Mouse (Mus musculus) liver, adult 2 months (tissue): ENCODE results near the gene Sbno1. TPM values are rescaled to one million over a fixed set of nuclear protein-coding genes. Genes with fewer than 3 reads are reported as not detected.
A peak's percentile ranks its signal among the peaks of the same experiment; 100 is the strongest.
"Not testable (repeated sequence)": the region's sequence is repeated elsewhere in the genome, so short reads cannot be mapped to it uniquely, and the experiment has no call there.

ENCODE experiments used
- DNase-seq: peaks from one replicate; pipeline ENCODE4 v3.0.0-alpha.2; 2011; ENCODE audit warnings: low read depth, low spot score; ENCODE audit errors: extremely low read depth
- H3K27ac ChIP-seq: fragments of 200-500 bp; replicated peaks from 2 replicates; pipeline ENCODE4 v1.5.1; 2012; ENCODE audit warnings: low read depth, mild to moderate bottlenecking, control low read depth, inconsistent platforms, low read length; ENCODE audit not compliant: insufficient read depth
- H3K27me3 ChIP-seq: fragments of 200-500 bp; 2 replicates; pipeline ENCODE4 v1.6.1; 2012; ENCODE audit warnings: mild to moderate bottlenecking, moderate library complexity, low read length, inconsistent platforms; ENCODE audit not compliant: control insufficient read depth, insufficient read depth
- H3K36me3 ChIP-seq: fragments of 200-500 bp; 2 replicates; pipeline ENCODE4 v1.6.1; 2012; ENCODE audit warnings: low read length, inconsistent platforms; ENCODE audit not compliant: control insufficient read depth, insufficient read depth
- H3K4me1 ChIP-seq: fragments of 200-500 bp; 2 replicates; pipeline ENCODE4 v1.6.1; 2011; ENCODE audit warnings: low read length; ENCODE audit not compliant: control insufficient read depth, insufficient read depth
- H3K4me3 ChIP-seq: fragments of 200-500 bp; 2 replicates; pipeline ENCODE4 v1.5.1; 2011; ENCODE audit warnings: low read depth, mild to moderate bottlenecking, control low read depth, low read length, moderate library complexity; ENCODE audit not compliant: insufficient read depth
- H3K79me2 ChIP-seq: fragments of 200-500 bp; 2 replicates; pipeline ENCODE4 v1.6.1; 2012; ENCODE audit warnings: inconsistent platforms, mild to moderate bottlenecking, low read length, moderate library complexity; ENCODE audit not compliant: control insufficient read depth, insufficient read depth
- H3K9ac ChIP-seq: fragments of 200-500 bp; 2 replicates; pipeline ENCODE4 v1.6.1; 2012; ENCODE audit warnings: low read depth, mild to moderate bottlenecking, control low read depth, inconsistent platforms, low read length
- CTCF ChIP-seq: fragments of 200-500 bp; IDR thresholded peaks from 2 replicates; pipeline ENCODE4 v1.5.1; 2011; ENCODE audit warnings: low read depth, low read length, control low read depth
- POLR2A ChIP-seq: fragments of 200-500 bp; IDR thresholded peaks from 2 replicates; pipeline ENCODE4 v1.6.1; 2011; ENCODE audit warnings: low read length, control low read depth; ENCODE audit not compliant: insufficient read depth; ENCODE audit errors: extremely low read depth
- WGBS: fragments of 180-500 bp; shearing (Covaris S2); methylation state at CpG from one replicate; pipeline ENCODE4 v1.1.7; 2018; 5-methylcytosine and 5-hydroxymethylcytosine counted together
- polyA plus RNA-seq: library from polyadenylated mRNA; depleted of rRNA; stranded (reverse); fragments of >200 nt; gene quantifications from 2 replicates; pipeline ENCODE4 v1.2.3, GENCODE M21; 2012
- total RNA-seq: library from RNA; depleted of rRNA; stranded (reverse); fragments of >200 nt; gene quantifications from 2 replicates; pipeline ENCODE4 v1.2.3, GENCODE M21; 2014

Sbno1 gene
- total and polyA plus RNA-seq, 2 experiments: 7.2 to 33.1 TPM

DNA sequence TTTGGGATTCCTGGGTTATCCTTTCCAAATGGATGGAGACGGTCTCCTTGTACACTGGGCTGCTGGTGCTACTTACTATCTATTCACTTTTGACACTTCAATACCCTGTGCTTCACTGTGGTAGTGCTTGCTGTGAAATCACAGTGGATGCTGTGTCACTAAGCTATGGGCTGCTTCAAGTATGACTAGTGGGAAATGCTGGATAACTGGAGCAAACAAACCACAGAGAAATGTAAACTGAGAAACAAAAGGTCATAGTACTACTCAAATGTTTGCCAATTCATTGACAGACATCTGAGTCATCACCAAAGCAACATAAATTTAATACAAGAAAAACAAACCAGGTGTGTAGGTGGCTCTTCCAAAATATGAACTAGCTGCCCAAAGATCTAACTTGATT, 49.4 kb downstream of the Sbno1 start:
- Histone ChIP-seq H3K9ac (no peak overlapping the region), H3K27me3 (no peaks in the 10 kb centered on the region), H3K4me3 (no peak overlapping the region), H3K4me1 (peaks cover 8% of the 10 kb centered on the region), H3K79me2 (no peaks in the 10 kb centered on the region), H3K36me3 (peaks cover 57% of the 10 kb centered on the region), H3K27ac (peak overlapping the region; percentile 44; the same call in 1 of the 2 replicates)
- WGBS: 94% methylated on average over 1 of the region's 1 CpGs
- no peak for TF ChIP-seq CTCF
- no peak for TF ChIP-seq POLR2A
- DNase-seq: peak; percentile 43

GRCm38 (mm10) chr5:124374298-124374697, 51.5 kb downstream of the Sbno1 start:
- 98% methylated on average over 7 of the region's 7 CpGs for WGBS
- Histone ChIP-seq H3K79me2 (no peaks in the 10 kb centered on the region), H3K36me3 (peaks cover 53% of the 10 kb centered on the region), H3K4me1 (peaks cover 8% of the 10 kb centered on the region), H3K27me3 (no peaks in the 10 kb centered on the region), H3K9ac (no peak overlapping the region), H3K4me3 (no peak overlapping the region), H3K27ac (no peak overlapping the region)
- TF ChIP-seq CTCF: no peak
- no peak for TF ChIP-seq POLR2A
- no peak for DNase-seq

- DNase-seq: peak; percentile 47
- Histone ChIP-seq H3K4me1 (no peaks in the 10 kb centered on the region; the same call in 1 of the 2 replicates), H3K27ac (no peak overlapping the region), H3K36me3 (peaks cover 17% of the 10 kb centered on the region), H3K9ac (no peak overlapping the region), H3K79me2 (no peaks in the 10 kb centered on the region), H3K27me3 (no peaks in the 10 kb centered on the region), H3K4me3 (no peak overlapping the region)
- TF ChIP-seq CTCF: no peak
- WGBS: 50% methylated on average over 3 of the region's 3 CpGs
Observed at GRCm38 (mm10) chr5:124366721-124367120, 59.1 kb downstream of the Sbno1 start.

DNA sequence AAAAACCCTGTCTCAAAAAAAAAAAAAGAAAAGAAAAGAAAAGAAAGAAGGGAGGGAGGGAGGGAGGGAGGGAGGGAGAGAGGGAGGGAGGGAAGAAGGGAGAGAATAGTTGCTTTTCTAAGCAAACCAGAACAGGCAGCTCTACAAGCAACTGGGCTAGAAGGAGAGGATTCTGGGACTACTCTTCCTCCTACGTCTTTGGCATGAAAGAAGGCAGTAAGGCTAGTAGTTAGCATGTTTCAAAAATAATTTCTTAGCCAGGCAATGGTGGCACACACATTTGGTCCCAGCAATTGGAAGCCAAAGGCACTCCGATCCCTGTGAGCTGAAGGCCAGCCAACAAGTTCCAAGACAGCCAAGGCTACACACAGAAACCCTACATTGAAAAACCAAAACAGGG, 60.0 kb downstream of the Sbno1 start:
- Histone ChIP-seq H3K27ac (no peak overlapping the region), H3K9ac (no peak overlapping the region), H3K79me2 (no peaks in the 10 kb centered on the region), H3K27me3 (no peaks in the 10 kb centered on the region), H3K36me3 (peaks cover 14% of the 10 kb centered on the region), H3K4me3 (no peak overlapping the region), H3K4me1 (no peaks in the 10 kb centered on the region; the same call in 1 of the 2 replicates)
- WGBS: 89% methylated on average over 2 of the region's 2 CpGs
- TF ChIP-seq POLR2A (no peak), CTCF (no peak)
- DNase-seq: no peak

GRCm38 (mm10) chr5:124364173-124364918, 61.5 kb downstream of the Sbno1 start:
- H3K4me3 ChIP-seq: no peak overlapping the region
- H3K27ac ChIP-seq: no peak overlapping the region
- 93% methylated on average over 6 of the region's 6 CpGs for WGBS
- H3K27me3 ChIP-seq: no peaks in the 10 kb centered on the region
- no peaks in the 10 kb centered on the region for H3K79me2 ChIP-seq
- H3K9ac ChIP-seq: no peak overlapping the region
- no peaks in the 10 kb centered on the region; the same call in 1 of the 2 replicates for H3K4me1 ChIP-seq
- no peak for DNase-seq
- H3K36me3 ChIP-seq: peaks cover 5% of the 10 kb centered on the region
- TF ChIP-seq POLR2A (no peak), CTCF (no peak)

- 93% methylated on average over 5 of the region's 5 CpGs for WGBS
- not testable (repeated sequence) for H3K9ac ChIP-seq, H3K4me1 ChIP-seq
Observed at GRCm38 (mm10) chr5:124362982-124363381, 62.8 kb downstream of the Sbno1 start, which contains the start of gene Cdk2ap1. Gene Cdk2ap1, minus strand, starts transcription at chr5:124363082.

More at GRCm38 (mm10) chr5:124362982-124363381, 62.8 kb downstream of the Sbno1 start, which contains the start of gene Cdk2ap1:
- DNase-seq, H3K4me3 ChIP-seq, H3K27ac ChIP-seq, H3K36me3 ChIP-seq, H3K27me3 ChIP-seq, H3K79me2 ChIP-seq: not testable (repeated sequence)
